Mouse (Mus musculus): ENCODE data around the gene Kat2a.

Gene Kat2a

GRCm38 (mm10) chr11:100711783-100712615, at the start of gene Kat2a:
TSS of gene Kat2a (minus strand) at chr11:100712465.
- peak; percentile 78 for DNase-seq

- peak; percentile 82 for DNase-seq
These were observed 49.3 kb upstream of the Kat2a start for GRCm38 (mm10) chr11:100761547-100762045.

- DNase-seq: peak; percentile 78
These were observed 47.5 kb upstream of the Kat2a start, which contains the start of gene Kcnh4 for GRCm38 (mm10) chr11:100759611-100760233. TSS of gene Kcnh4 (minus strand) at chr11:100759942.

GRCm38 (mm10) chr11:100758707-100759610, 46.7 kb upstream of the Kat2a start:
- DNase-seq: peak; percentile 54

- DNase-seq: no peak
These were observed 45.3 kb upstream of the Kat2a start for GRCm38 (mm10) chr11:100757566-100757965.

GRCm38 (mm10) chr11:100756476-100756875, 44.2 kb upstream of the Kat2a start:
- no peak for DNase-seq

- no peak for DNase-seq
These were observed 42.4 kb upstream of the Kat2a start for GRCm38 (mm10) chr11:100754693-100755057.

GRCm38 (mm10) chr11:100754021-100754692, 41.9 kb upstream of the Kat2a start:
- no peak for DNase-seq

GRCm38 (mm10) chr11:100752294-100752693, 40.0 kb upstream of the Kat2a start:
- no peak for DNase-seq

GRCm38 (mm10) chr11:100750127-100750526, 37.9 kb upstream of the Kat2a start:
- no peak for DNase-seq

GRCm38 (mm10) chr11:100749469-100749868, 37.2 kb upstream of the Kat2a start:
- DNase-seq: no peak

GRCm38 (mm10) chr11:100748620-100749019, 36.4 kb upstream of the Kat2a start:
- no peak for DNase-seq

- DNase-seq: no peak
These were observed 34.8 kb upstream of the Kat2a start for GRCm38 (mm10) chr11:100747114-100747513.

GRCm38 (mm10) chr11:100746546-100746945, 34.3 kb upstream of the Kat2a start:
- no peak for DNase-seq

- peak; percentile 67 for DNase-seq
These were observed 32.8 kb upstream of the Kat2a start for GRCm38 (mm10) chr11:100745085-100745484.

- no peak for DNase-seq
These were observed 29.1 kb upstream of the Kat2a start for GRCm38 (mm10) chr11:100741348-100741747.

GRCm38 (mm10) chr11:100738749-100739148, 26.5 kb upstream of the Kat2a start:
- DNase-seq: no peak

GRCm38 (mm10) chr11:100738066-100738604, 25.9 kb upstream of the Kat2a start, which contains the start of gene Rab5c:
TSS of gene Rab5c (minus strand) at chr11:100738215.
- peak; percentile 96 for DNase-seq

GRCm38 (mm10) chr11:100737105-100737733, 25.0 kb upstream of the Kat2a start:
- no peak for DNase-seq

GRCm38 (mm10) chr11:100736746-100737080, 24.4 kb upstream of the Kat2a start:
- DNase-seq: no peak

- no peak for DNase-seq
These were observed 23.9 kb upstream of the Kat2a start for GRCm38 (mm10) chr11:100735954-100736745.
